Mouse (Mus musculus): ENCODE measurements around the gene Ppif. TPM values are rescaled to one million over a fixed set of nuclear protein-coding genes. Genes with fewer than 3 reads are reported as not detected.

Ppif gene
- polyA plus RNA-seq, 1 experiment = 164 TPM

DNA sequence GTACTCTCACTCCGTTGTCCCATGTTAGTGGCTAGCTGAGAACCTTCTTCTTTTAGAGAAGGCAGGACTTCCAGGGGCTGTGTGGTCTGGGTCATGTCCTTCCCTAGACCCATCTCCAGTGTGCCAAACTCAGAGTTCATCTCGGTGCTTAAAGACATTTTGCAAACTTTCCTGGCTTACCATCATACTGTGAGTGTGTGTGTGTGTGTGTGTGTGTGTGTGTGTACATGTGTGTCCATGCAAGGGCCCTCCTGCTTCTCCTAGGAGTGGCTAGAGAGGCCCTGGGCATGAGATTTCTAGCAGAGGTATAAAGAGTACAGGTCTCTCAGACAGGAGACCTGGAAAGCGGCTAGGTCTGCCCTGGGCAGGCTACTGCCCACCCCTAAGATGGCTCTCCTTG lies 42.2 kb downstream of the Ppif start:
- Histone ChIP-seq H3K4me3 (ENCODE audit: insufficient read depth, low read depth, low read length) (no peak overlapping the region), H3K27me3 (replicated peaks; ENCODE audit: control insufficient read depth, insufficient read depth, low read length) (no peaks in the 10 kb centered on the region), H3K36me3 (ENCODE audit: control insufficient read depth, insufficient read depth, low read length) (no peaks in the 10 kb centered on the region), H3K4me1 (ENCODE audit: control insufficient read depth, insufficient read depth, low read length) (0 out of 2 replicates have a peak, but pooled peaks cover 6% of the 10 kb centered on the region), H3K27ac (ENCODE audit: insufficient read depth, low read depth, low read length) (no peak overlapping the region)
- 71% methylated on average over 3 of the region's 3 CpGs for WGBS
- TF ChIP-seq CTCF (conservative IDR thresholded peaks at IDR 0.05; ENCODE audit: insufficient read depth, insufficient read length, low read depth, low read length) = no peak
- no peak for TF ChIP-seq POLR2A (IDR thresholded peaks at IDR 0.05; ENCODE audit: low read depth, low read length)
- no peak for DNase-seq

DNA sequence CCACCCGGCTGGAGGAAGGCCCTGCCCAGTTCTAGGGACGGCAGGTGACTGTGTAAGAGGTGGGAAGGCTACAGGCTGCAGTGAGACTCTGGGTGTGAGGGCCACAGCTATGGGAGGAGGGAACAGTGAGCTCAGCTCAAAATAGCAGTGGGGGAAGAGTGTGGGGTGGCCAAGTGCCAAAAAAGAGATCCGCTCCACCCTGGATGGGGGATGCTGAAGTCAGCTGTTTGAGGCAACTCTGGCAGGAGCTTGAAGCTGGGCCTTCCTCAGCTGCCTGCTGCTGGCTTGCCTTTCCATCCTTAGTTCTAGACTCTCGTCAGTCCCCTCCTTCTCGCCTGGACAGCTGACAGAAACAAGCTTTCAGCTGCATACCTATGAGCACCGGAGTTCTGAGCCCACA lies 42.6 kb downstream of the Ppif start:
- Histone ChIP-seq H3K27me3 (replicated peaks; ENCODE audit: control insufficient read depth, insufficient read depth, low read length) (no peaks in the 10 kb centered on the region), H3K27ac (ENCODE audit: insufficient read depth, low read depth, low read length) (no peak overlapping the region), H3K4me1 (ENCODE audit: control insufficient read depth, insufficient read depth, low read length) (0 out of 2 replicates have a peak, but pooled peaks cover 6% of the 10 kb centered on the region), H3K36me3 (ENCODE audit: control insufficient read depth, insufficient read depth, low read length) (no peaks in the 10 kb centered on the region), H3K4me3 (ENCODE audit: insufficient read depth, low read depth, low read length) (no peak overlapping the region)
- 55% methylated on average over 6 of the region's 6 CpGs for WGBS
- DNase-seq = peak; percentile 76
- TF ChIP-seq POLR2A (IDR thresholded peaks at IDR 0.05; ENCODE audit: low read depth, low read length) = no peak
- TF ChIP-seq CTCF (conservative IDR thresholded peaks at IDR 0.05; ENCODE audit: insufficient read depth, insufficient read length, low read depth, low read length) = no peak

DNA sequence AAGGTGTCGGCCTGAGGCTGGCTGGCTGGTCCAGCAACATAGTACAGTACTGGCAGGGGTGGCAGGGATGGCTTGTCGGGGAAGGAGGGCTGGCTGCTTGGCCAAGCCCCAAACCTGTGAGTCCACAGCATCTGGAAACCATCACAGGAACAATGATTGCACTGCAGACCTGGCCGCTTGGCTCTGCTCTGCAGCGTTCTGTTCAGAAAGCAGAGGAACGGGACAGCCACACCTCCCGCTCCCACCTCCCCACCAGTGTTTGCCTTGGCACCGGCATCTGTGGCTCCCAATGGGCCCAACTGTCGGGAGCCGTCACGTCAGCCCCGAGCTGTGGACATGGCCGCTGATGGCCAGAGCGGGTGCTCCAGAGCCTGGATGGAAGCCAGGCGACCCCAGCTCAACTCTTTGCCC lies 44.6 kb downstream of the Ppif start:
- H3K27me3 ChIP-seq (replicated peaks; ENCODE audit: control insufficient read depth, insufficient read depth, low read length) = no peaks in the 10 kb centered on the region
- H3K4me1 ChIP-seq (ENCODE audit: control insufficient read depth, insufficient read depth, low read length) = 0 out of 2 replicates have a peak, but pooled peaks cover 6% of the 10 kb centered on the region
- no peaks in the 10 kb centered on the region for H3K36me3 ChIP-seq (ENCODE audit: control insufficient read depth, insufficient read depth, low read length)
- H3K27ac ChIP-seq (ENCODE audit: insufficient read depth, low read depth, low read length) = no peak overlapping the region
- no peak overlapping the region for H3K4me3 ChIP-seq (ENCODE audit: insufficient read depth, low read depth, low read length)
- DNase-seq = peak; percentile 29
- WGBS = 39% methylated on average over 14 of the region's 14 CpGs
- TF ChIP-seq CTCF (conservative IDR thresholded peaks at IDR 0.05; ENCODE audit: insufficient read depth, insufficient read length, low read depth, low read length) (no peak), POLR2A (IDR thresholded peaks at IDR 0.05; ENCODE audit: low read depth, low read length) (no peak)

DNA sequence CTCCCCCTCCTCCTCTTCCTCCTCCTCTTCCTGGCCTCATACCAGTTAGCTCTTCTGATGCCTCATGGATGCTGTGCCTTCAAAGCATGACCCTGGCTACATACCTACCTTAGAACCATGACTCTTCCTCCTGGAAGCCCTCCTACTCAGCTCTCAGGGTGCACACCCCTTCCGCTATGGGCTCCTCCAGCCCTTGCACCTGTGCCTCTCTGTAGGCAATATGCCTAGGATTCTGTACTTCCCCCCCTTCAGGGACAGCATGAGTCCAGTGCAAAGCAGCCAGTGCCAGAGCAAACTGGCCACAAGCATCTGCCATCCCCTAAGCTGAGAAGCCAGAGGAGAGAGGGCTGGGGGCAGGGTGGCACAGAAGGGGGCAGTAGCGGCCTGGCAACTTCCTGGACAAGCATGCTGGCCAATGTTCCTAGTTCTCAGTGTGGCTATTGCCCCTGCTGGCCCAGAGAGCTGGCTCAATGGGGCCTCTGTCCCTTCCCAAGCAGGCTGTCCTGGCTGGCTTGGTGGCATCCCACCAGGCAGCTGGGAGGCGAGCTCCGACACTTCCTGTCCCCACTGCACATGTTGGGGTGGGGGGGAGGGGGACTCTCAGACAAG lies 46.1 kb downstream of the Ppif start:
- no peak for DNase-seq
- no peaks in the 10 kb centered on the region for H3K27me3 ChIP-seq (replicated peaks; ENCODE audit: control insufficient read depth, insufficient read depth, low read length)
- no peak overlapping the region for H3K4me3 ChIP-seq (ENCODE audit: insufficient read depth, low read depth, low read length)
- H3K4me1 ChIP-seq (ENCODE audit: control insufficient read depth, insufficient read depth, low read length) = 0 out of 2 replicates have a peak, but pooled peaks cover 4% of the 10 kb centered on the region
- no peak for TF ChIP-seq POLR2A (IDR thresholded peaks at IDR 0.05; ENCODE audit: low read depth, low read length)
- TF ChIP-seq CTCF (conservative IDR thresholded peaks at IDR 0.05; ENCODE audit: insufficient read depth, insufficient read length, low read depth, low read length) = no peak
- 73% methylated on average over 4 of the region's 4 CpGs for WGBS
- H3K27ac ChIP-seq (ENCODE audit: insufficient read depth, low read depth, low read length) = no peak overlapping the region
- H3K36me3 ChIP-seq (ENCODE audit: control insufficient read depth, insufficient read depth, low read length) = no peaks in the 10 kb centered on the region

DNA sequence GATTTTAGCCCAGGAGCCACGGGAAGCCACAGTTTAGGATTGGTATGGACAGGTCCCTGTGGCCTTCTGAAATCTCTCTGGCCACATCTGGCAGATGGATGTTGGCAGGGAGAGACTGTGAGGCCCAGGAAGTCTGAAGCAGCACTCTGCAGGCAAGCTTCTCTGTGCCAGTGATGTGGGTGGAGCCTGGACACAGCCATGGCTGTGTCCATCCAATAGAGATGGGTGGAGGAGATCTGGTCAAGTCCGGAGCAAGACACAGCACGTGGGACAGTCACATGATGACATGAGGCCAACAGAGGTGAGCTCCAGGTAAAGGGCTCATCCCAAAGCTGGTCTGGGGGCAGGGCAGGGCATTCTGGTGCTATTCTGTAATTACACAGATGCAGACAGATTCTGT lies 47.3 kb downstream of the Ppif start:
- no peak overlapping the region for H3K4me3 ChIP-seq (ENCODE audit: insufficient read depth, low read depth, low read length)
- H3K27ac ChIP-seq (ENCODE audit: insufficient read depth, low read depth, low read length) = no peak overlapping the region
- WGBS = 63% methylated on average over 3 of the region's 3 CpGs
- DNase-seq = no peak
- 0 out of 2 replicates have a peak, but pooled peaks cover 3% of the 10 kb centered on the region for H3K4me1 ChIP-seq (ENCODE audit: control insufficient read depth, insufficient read depth, low read length)
- no peaks in the 10 kb centered on the region for H3K36me3 ChIP-seq (ENCODE audit: control insufficient read depth, insufficient read depth, low read length)
- TF ChIP-seq POLR2A (IDR thresholded peaks at IDR 0.05; ENCODE audit: low read depth, low read length) (no peak), CTCF (conservative IDR thresholded peaks at IDR 0.05; ENCODE audit: insufficient read depth, insufficient read length, low read depth, low read length) (no peak)
- H3K27me3 ChIP-seq (replicated peaks; ENCODE audit: control insufficient read depth, insufficient read depth, low read length) = no peaks in the 10 kb centered on the region

DNA sequence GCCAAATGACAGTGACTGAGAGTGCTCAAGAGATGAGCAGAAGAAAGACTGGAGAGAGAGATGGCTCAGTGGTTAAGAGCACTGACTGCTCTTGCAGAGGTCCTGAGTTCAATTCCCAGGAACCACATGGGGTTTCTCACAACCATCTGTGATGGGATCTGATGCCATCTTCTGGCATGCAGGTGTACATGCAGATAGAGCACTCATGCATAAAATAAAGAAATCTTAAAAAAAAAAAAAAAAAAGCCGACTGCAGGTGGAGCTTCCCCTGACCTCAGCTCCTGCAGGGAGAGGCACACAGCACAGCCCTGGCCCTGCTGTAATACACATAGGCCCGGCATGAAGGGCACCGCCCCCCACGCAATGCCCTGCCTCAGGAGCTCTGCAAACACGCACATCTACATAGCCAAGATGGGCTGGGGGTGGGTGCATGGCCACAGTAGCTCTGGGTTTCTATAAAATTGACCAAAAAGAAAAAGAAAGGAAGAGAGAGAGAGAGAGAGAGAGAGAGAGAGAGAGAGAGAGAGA lies 48.0 kb downstream of the Ppif start:
- WGBS = 64% methylated on average over 5 of the region's 5 CpGs
- DNase-seq = no peak
- Histone ChIP-seq H3K4me3 (ENCODE audit: insufficient read depth, low read depth, low read length) (no peak overlapping the region), H3K27ac (ENCODE audit: insufficient read depth, low read depth, low read length) (no peak overlapping the region), H3K4me1 (ENCODE audit: control insufficient read depth, insufficient read depth, low read length) (0 out of 2 replicates have a peak, but pooled peaks cover 3% of the 10 kb centered on the region), H3K27me3 (replicated peaks; ENCODE audit: control insufficient read depth, insufficient read depth, low read length) (no peaks in the 10 kb centered on the region), H3K36me3 (ENCODE audit: control insufficient read depth, insufficient read depth, low read length) (no peaks in the 10 kb centered on the region)
- TF ChIP-seq CTCF (conservative IDR thresholded peaks at IDR 0.05; ENCODE audit: insufficient read depth, insufficient read length, low read depth, low read length) = no peak
- TF ChIP-seq POLR2A (IDR thresholded peaks at IDR 0.05; ENCODE audit: low read depth, low read length) = no peak

DNA sequence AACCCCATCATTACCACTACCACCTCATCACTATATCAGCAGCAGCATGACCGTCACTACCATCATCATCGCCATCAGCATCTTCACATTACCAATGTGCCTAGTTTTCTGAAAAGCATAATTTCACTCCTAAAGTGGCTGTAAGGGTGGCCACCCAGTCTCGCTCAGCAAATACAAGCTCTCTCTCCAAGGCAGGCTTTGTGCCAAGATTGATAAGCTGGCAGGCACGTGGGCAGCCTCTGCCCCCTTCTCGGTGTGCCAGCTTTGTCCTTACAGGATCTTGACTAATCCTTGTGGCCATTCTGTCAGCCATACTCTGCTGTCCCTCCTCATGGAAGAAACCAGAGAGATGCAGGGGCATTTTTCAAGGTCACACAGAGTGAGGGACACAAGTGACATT lies 49.0 kb downstream of the Ppif start:
- Histone ChIP-seq H3K4me3 (ENCODE audit: insufficient read depth, low read depth, low read length) (no peak overlapping the region), H3K27me3 (replicated peaks; ENCODE audit: control insufficient read depth, insufficient read depth, low read length) (no peaks in the 10 kb centered on the region), H3K4me1 (ENCODE audit: control insufficient read depth, insufficient read depth, low read length) (no peaks in the 10 kb centered on the region), H3K27ac (ENCODE audit: insufficient read depth, low read depth, low read length) (no peak overlapping the region), H3K36me3 (ENCODE audit: control insufficient read depth, insufficient read depth, low read length) (no peaks in the 10 kb centered on the region)
- TF ChIP-seq CTCF (conservative IDR thresholded peaks at IDR 0.05; ENCODE audit: insufficient read depth, insufficient read length, low read depth, low read length) (no peak), POLR2A (IDR thresholded peaks at IDR 0.05; ENCODE audit: low read depth, low read length) (no peak)
- DNase-seq = no peak
- 89% methylated on average over 5 of the region's 5 CpGs for WGBS

All from kidney, adult 2 months (tissue).